Mouse (Mus musculus): Measurements from ENCODE around the gene Frmpd2.
"Not testable (repeated sequence)": the region's sequence is repeated elsewhere in the genome, so short reads cannot be mapped to it uniquely, and the experiment has no call there.

Frmpd2 gene

DNA sequence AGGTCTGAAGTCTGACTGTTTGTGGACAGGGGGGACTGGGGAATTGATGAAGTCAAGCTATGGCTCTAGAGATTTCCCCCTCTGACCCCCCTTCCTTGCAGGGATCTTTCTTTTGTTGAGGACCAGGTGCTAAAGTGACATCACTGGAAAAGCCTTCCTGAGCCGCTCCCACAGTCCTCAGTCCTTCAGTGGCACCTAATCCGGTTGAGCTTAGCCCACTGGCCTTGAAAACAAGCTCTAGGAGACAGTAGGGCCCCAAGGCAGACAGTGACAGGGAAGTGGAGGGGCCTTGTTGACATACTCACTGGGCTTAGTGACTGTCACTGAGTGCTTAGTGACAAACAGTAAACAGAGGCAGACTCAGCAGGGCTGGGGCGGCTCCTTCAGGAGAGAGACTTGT lies at the start of gene Frmpd2:
Gene Frmpd2, plus strand, starts transcription at position 366 of the 400 bp plus-strand sequence.
- DNase-seq (ENCODE audit: low read depth, low spot score): no peak

DNA sequence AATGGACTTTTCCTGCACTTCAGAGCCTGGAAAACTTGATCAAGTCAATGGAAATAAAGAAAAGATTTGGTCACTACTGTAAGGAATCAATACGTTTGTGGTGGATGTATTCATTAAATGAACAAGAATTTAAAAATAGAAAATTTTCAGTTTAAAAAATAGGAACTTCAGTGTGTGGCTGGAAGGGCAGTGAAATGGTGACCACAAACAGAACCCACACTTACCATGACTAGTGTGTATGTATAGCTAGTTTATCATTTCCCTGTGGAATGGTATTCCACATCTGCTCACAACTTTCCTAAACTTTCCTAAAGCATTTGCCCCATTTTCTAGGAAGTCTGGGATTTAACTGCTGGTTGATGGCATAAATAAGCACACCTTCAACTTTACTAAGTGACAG lies 48.5 kb upstream of the Frmpd2 start:
- no peak for DNase-seq (ENCODE audit: low read depth, low spot score)

DNA sequence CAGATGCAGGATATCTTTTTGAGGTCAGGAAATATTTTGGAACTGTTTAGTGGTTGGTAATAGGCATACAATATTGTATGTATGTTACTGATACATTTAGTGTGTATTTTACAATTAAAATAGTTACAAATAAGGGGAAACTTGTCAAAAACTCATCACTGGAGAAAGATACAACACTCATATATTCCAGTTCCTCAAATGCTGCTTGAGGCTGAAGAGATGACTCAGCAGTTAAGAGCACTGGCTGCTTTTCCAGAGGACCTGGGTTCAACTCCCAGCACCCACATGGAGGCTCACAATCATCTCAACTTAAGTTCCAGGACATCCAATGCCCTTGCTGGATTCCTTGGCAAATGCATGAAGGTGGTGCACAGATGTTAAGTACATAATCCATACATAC lies 47.4 kb upstream of the Frmpd2 start:
- no peak for DNase-seq (ENCODE audit: low read depth, low spot score)

- not testable (repeated sequence) for DNase-seq (ENCODE audit: low read depth, low spot score)
These were observed 39.0 kb upstream of the Frmpd2 start for GRCm38 (mm10) chr14:33432485-33432884.

GRCm38 (mm10) chr14:33443780-33444179 lies 27.7 kb upstream of the Frmpd2 start:
- peak; percentile 27 for DNase-seq (ENCODE audit: low read depth, low spot score)

GRCm38 (mm10) chr14:33445962-33446361 lies 25.5 kb upstream of the Frmpd2 start:
- no peak for DNase-seq (ENCODE audit: low read depth, low spot score)

- DNase-seq (ENCODE audit: low read depth, low spot score): peak; percentile 70
These were observed 24.9 kb upstream of the Frmpd2 start for GRCm38 (mm10) chr14:33446561-33447023.

DNA sequence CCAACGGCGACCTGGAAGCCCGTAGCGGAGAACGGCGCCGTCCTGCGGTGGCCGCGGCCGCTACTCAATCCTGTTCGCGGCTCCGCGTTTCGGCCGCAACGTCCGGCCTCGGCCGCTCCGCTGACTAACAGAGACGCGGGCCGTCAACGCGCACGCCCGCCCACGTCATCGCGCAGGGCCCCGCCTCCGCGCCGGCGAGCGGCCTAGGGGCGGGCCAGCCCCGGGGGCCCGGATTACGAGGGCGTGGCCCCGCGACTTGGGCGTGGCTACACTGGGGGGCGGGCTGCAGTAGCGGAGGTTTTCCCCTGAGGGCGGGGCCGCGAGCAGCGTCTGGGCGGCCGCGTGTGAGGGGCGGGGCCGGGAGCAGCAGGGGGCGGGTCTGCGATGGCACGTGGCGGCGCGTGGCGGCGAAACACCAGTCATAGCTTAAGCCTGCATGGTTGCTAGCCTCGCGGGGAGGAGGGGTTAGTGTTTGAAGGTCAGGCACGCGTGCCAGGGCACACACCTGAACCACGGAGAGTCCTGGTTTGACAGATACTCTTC lies 24.4 kb upstream of the Frmpd2 start, which contains the start of gene Mapk8:
Gene Mapk8, minus strand, starts transcription at position 132 of the 543 bp plus-strand sequence.
- peak; percentile 96 for DNase-seq (ENCODE audit: low read depth, low spot score)

DNA sequence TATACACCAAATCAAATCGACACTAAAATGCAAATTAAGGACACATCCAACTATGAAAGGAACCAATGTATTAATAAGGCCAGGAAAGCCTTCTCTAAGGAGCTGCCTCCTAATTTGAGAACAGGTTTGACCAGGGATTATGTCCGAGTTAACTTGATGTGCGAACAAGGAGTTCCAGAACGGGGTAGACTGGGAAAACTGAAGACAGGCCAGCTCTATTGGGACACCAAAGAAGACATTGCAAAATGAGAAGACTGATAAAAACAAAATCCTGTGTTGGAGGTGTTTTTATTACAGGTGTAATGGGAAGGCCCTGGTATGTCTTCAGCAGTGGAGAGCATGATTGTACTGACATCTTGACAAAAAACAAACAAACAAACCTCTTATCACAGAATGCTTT lies 23.2 kb upstream of the Frmpd2 start:
- DNase-seq (ENCODE audit: low read depth, low spot score): no peak

- peak; percentile 47 for DNase-seq (ENCODE audit: low read depth, low spot score)
These were observed 22.1 kb upstream of the Frmpd2 start for GRCm38 (mm10) chr14:33449296-33449840.

DNA sequence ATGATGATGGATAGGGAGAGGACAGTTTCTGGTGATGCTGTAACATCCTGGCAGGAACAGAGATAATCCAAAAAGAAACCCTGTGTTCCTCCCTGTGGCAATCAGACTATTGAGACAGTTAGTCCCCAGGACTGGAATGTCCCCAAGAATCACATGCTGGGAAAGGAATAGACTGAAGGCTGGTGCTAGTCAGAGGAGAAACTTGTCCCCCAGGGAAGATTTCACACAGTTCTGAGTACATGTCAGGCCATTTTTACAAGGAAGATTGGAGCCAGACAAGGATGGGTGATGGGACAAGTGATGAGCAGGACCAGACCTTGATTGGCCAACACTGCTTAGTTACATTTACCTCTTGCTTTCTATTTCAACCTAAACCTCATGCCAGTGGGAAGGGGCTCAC lies 21.2 kb upstream of the Frmpd2 start:
- DNase-seq (ENCODE audit: low read depth, low spot score): no peak

- peak; percentile 53 for DNase-seq (ENCODE audit: low read depth, low spot score)
These were observed 7.8 kb upstream of the Frmpd2 start for GRCm38 (mm10) chr14:33463658-33464057.

DNA sequence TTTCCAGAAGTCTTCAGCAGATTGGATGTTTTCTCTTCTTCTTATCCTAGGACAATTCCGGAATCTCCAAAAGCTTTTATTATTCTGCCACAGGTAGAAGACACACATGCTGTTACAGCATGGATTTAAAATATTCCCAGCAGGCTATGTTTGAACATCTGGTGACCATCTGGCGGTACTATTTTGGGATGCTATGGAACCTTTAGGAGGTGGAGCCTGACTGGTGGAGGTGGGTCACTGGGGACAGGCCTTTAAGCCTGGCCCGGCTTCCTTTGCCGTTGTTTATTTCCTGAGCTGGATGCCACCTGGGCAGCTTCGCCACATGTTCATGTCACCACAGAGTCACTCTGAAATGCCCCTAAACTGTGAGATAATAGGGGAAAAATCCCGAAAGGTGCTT lies 3.7 kb upstream of the Frmpd2 start:
- DNase-seq (ENCODE audit: low read depth, low spot score): no peak

GRCm38 (mm10) chr14:33474461-33474860 lies 3.0 kb downstream of the Frmpd2 start:
- peak; percentile 85 for DNase-seq (ENCODE audit: low read depth, low spot score)

GRCm38 (mm10) chr14:33476094-33476760 lies 4.7 kb downstream of the Frmpd2 start:
- peak; percentile 74 for DNase-seq (ENCODE audit: low read depth, low spot score)

DNA sequence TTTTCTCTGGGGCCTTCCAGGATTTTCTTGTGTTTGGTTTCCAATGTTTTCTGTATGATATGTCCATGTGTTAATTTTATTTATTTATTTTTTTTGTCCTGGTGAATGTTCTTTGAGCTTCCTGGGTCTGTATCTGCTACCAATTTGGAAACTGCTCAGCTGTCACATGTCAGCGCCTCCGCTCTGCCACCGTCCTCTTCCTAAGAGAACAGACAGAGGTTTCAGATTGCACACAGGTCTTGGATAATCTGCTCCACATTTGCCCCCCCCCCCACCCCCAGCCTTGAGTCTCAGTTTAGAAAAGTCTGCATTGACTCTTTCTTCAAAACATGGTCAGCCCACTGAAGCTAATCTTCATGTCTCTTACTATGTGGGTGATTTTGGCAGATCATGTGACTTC lies 10.5 kb downstream of the Frmpd2 start:
- DNase-seq (ENCODE audit: low read depth, low spot score): no peak

- DNase-seq (ENCODE audit: low read depth, low spot score): peak; percentile 70
These were observed 16.5 kb downstream of the Frmpd2 start for GRCm38 (mm10) chr14:33487805-33488550.

DNA sequence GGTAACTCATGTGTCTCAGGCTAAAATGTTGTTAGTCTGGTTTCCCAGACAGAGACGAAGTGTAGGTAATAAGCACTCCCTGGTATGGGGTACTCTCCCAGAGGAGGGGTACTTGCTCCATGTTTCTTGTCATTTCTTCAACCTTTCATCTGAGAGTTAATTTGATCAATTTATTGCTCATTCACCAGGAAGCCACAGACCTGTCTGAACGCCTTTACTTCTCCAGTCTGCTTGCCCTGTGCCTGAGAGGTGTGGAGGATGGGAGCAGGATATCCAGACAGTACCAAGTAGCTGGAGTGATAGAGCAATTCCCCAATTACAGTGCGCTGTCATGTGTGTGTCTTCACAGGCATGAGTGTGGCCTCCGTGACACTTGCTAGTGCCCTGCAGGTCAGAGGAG lies 23.7 kb downstream of the Frmpd2 start:
- DNase-seq (ENCODE audit: low read depth, low spot score): no peak

GRCm38 (mm10) chr14:33497418-33497817 lies 25.9 kb downstream of the Frmpd2 start:
- DNase-seq (ENCODE audit: low read depth, low spot score): no peak

DNA sequence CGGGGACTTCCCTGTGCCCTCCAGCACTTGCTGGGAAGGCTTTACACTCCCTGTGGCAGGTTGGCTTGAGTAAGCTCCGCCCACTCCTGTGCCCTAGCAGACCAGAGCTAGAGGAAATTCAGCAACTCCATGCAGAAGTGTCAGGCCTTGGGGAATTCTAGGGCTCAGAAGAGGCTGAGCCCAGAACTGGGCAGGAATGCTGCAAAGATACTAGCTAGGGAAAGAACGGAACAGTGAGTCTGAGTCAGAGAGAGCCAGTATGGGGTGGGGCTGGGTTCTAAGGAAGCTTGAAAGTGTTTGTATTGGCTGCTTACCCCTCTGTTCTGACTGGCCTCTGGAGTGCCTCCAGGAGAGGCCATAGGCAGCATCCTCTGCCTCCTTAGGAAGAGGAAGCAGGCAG lies 27.4 kb downstream of the Frmpd2 start:
- no peak for DNase-seq (ENCODE audit: low read depth, low spot score)

- DNase-seq (ENCODE audit: low read depth, low spot score): peak; percentile 72
These were observed 29.1 kb downstream of the Frmpd2 start for GRCm38 (mm10) chr14:33500631-33501030.

DNA sequence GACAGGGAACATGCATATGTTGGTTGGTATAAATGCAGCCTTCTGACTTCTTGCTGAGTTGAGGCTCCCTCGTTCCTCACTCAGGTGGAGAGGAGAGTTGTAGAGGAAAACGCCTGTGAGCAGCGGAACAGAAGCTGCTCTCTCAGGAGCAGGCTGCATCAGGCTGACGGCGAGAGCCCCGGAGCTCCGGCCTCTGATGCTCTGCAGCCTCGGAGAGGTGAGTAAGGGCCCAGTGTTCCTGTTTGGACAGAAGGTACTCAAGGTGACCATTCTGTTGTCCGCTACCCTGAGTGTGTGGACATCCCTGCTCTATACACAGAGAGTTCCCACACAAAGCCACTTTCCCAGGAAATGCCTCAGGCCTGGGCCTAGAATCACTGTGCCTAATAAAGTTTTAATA lies 31.8 kb downstream of the Frmpd2 start:
- no peak for DNase-seq (ENCODE audit: low read depth, low spot score)

Measured in brain, adult 2 months (tissue).